Mouse (Mus musculus) natural killer cell, adult 2 months (primary cell): ENCODE measurements at regions not wholly inside any gene's neighbourhood (a gene's known extent, or its start where the extent isn't known, plus 50 kb on each side); places are given as distances from the start of the nearest gene placed in this dataset.

Source experiments
- DNase-seq, 2 experiments: peaks; one replicate each; pipeline ENCODE4 v3.0.0; 2022; ENCODE audit warnings: low spot score in 2 of 2

DNA sequence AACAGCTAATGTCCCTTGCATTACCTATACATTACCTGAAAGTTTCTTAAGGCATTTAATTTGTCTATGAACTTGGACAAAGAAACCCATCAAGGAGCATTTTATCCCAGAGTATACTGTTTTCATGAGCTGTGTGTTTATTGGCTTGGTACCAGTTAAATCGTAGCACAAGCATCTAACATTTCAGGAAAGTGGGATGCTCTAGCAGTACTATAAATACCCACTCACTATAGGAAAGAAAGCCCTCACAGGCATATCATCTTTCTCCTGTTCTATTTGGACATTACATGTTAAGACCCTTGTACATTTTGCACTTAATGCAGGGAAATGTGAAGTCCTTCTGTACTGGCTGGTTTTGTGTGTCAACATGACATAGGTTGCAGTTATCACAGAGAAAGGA, 163.9 kb downstream of the Ptprc start:
- DNase-seq: no peak

DNA sequence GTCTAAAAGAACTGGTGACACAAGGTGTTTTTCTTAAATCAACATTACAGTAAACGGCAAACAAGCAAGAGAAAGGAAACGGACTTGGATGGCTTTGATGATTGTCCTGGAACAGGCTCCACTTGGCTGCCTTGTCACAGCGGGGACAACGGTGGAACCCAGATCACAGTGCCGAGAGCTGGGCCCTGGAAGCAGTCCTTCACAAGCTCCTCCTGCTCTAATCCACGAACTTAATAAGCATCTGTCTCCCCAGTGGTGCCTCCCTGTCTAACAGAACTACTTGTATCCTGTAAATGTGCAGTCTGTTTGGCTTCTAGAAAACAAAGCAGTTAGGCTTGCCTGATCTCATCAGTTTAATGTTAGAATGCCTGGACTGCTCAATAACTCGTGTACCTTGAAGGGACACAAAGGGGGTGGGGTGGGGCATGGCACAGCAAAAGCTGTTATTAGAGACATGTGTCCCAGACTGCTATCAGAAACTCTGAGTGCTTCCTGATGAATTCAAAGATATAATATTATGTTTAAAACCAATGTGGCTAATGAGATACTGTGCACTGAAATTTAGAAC, 164.5 kb downstream of the Ptprc start:
- no peak for DNase-seq

DNA sequence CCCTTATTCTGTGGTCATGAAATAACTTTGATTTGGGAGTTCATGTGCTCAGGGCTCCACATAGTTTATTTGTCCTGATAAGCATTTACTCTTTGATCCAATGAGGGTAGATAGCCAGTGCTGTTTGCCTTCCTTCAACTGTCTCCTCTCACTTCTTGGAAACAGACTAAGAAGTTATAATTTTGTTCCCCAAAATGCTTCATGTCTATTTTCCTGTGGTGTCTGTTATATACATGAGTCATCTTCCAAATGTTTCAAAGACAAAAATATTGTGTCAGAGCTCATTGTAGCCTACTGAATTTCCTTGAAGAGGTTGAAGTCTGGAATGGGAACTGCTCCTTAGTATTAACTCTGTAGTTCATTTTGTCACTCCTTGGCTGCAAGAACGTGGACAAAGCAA, 168.7 kb downstream of the Ptprc start:
- DNase-seq: no peak

DNA sequence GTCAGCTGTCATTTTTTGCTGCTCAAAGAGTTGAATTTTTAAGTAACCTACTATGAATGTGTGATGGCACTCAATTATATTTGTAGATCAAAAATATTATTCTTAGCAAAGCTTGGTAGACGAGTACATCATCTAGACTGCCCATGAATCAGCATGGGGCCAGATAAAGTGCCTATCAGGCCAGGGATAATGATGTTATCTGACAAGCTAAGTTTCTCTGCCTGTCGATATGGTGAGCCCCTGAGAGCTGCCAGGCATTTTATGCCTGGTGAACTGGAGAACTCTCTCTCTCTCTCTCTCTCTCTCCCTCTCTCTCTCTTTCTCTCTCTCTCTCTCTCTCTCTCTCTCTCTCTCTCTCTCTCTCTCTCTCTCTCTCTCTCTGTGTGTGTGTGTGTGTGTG, 171.2 kb downstream of the Ptprc start:
- no peak for DNase-seq

DNA sequence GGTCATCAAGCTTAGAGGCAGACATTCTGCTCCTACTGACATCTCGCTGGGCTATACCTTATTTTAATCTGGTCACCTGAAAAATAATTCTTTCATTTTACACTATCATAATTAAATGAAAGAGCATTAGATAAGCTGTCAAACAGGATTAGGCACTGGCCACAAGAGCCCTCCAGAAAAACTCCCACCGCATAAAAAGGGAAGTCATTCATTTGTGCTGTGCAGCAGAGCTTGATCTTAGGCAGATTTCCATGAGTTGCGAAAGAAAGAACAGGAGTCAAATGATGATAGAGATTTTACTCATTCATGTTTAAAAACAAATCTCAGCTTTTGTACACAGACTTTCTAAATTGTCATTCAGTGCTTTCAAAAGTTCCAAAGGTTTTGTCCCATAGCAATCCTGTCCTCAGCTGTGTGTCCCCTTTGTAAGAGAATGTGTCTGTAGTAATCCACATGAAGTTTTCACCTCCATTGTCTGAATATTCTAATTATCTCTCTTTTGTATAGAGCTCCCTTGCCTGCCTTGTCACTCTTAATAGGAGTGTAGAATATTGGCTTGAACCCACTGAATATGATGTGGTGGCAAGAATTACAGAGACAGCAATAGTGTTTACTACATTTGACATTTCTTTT, 176.1 kb downstream of the Ptprc start:
- DNase-seq: no peak

DNA sequence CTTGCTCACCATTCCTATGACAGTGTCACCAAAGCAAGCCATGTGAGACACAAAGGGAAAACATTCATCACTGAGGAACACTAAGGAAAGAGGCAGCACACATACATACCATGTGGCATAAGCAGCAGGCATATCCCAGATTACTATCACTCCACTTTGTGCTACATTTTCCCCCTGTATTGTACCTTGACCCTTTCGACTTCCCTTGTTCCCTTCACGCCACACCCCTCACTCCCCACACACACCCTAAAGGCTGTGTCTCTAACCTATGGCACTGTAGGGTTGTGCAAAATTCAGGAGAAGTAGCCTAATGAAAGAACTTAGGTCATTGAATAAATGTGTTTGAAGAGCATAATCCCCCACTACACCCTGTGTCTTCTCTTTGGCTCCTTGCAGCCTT, 179.5 kb downstream of the Ptprc start:
- DNase-seq: no peak

DNA sequence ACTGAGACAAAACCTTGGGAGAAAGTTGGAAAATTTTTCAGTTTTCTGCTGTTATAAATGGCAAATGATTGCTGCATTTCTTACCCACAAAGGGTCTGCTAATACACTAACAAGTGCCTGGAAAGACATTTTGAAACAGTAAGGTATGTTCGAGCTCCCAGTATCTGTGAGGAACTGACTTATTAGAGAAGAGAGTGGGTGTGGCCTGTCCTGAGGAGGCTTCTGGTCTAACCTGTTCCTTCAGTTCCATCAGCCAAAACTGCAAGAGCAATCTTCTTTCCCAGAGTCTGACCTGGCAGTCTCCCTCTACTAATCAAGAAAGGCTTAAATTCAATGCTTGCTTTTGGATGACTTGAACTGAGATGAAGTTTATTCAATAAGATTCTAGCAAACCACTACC, 183.6 kb downstream of the Ptprc start:
- no peak for DNase-seq

DNA sequence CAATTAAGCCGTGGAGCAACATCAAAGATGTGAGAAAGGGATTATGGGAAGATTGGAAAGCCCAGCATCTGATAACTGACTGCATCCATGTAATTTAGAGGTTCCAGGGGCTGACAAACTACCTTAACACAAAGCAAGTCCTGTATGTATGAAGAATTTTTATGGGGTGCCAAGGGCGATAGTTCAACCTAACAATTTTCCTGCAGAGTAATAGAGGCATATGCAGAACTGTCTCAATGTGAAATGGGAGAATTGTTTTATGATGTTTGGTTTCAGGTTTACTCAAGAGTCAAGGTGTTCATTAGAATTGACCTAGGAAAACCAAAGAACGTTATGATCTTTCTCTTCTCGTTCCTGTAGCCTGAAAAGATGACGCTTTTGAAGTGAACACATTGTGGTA, 184.1 kb downstream of the Ptprc start:
- DNase-seq: no peak

DNA sequence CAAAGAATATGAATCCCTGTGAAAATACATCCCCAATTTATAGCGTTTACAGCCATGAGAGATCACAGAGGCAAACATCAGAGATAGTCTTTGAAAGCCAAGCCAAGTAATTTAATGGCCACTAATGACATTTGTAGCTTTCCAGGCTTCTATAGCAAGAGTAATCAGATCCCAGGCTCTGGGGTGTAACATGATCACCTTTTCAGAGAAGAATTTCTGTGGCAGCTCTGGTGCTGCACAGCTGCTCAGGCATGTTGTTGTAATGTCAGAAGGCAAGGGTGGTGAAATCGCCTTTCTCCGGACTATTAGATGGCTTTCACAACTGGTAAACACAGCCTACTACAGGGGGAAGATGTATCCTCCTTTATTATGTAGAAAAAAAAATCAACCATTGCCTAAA, 202.1 kb downstream of the Ptprc start:
- DNase-seq: no peak

DNA sequence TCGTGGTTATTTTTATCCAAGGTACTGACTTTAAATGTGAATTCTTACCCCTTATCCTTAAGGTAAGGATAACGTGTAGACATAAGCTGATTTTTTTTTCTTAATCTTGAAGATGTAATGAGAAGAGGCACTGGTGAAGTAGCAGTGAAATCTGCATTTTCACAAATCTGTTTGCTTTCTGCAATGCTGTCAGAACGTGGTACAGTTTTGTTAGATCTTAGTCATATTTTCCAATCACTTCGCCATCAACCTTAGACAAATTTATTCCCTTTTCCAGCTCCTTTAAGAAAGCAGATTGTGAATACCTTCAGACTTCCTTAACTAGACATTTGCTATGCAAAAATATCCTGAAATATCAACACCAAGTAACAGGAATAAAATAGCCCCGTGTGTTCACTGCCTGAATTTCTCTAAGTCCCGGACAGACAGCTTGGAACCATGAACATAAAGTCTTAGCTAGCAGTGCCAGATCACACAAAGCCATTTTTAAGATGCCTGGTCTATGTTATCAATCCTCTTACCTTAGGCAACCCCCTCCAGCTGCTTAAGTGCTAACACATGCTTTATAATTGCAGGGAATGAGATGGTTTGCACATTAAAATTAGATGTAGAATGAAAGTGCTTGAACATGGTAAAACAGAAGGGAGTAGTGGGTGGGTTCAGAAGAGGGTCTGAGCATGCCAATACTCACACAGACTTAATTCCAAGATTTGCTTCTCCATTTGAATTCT, 202.7 kb downstream of the Ptprc start:
- DNase-seq: no peak

DNA sequence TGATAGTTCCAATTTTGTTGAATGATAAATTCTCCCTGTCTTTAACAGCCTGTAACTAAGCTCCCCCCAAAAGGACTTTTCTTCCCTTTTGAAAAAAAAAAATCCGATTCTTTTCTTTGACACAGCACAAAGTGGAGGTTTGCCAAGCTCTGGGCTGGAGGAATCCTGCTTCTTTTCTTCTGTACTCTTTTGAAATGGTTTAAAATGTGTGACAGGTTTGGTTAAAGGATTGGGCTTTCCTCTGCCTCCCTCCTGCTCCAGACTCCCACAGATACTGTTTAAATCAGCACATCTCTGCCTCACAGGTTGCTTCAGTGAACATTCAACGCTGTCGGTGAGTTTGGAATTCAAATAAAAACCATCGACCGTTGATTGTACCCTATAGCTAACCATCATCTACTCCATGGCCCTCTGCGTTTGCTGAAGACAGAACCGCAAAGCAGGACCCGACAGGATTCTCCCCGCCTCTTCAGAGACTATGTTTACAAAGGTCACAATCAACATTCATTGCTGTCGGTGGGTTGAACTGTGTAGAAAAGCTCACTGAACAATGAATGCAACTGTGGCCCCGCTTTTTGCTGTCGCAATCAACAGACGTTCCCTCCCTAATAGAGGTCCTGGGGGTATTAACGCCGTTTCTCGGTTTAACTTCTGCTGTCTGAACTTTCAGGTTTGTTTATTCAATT, 209.2 kb downstream of the Ptprc start:
- no peak for DNase-seq

DNA sequence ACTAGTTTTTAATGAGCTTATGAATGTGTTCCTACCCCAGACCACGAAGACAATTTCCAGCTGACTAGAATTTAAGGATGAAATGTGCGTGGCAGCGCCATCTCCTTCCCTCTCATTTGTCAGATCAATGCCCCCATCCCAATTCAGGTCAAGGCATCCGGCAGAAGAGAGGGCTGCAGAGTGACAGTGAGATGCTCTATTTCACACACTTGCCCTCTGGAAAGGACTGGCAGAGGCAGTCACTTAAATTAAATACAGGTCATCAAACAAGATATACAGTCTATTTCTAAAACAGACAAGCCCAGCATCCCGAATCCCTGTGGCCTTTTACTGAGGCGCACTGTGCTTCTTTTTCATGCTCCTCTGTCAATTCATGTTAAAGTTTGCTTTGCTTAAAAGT, 211.9 kb downstream of the Ptprc start:
- no peak for DNase-seq

DNA sequence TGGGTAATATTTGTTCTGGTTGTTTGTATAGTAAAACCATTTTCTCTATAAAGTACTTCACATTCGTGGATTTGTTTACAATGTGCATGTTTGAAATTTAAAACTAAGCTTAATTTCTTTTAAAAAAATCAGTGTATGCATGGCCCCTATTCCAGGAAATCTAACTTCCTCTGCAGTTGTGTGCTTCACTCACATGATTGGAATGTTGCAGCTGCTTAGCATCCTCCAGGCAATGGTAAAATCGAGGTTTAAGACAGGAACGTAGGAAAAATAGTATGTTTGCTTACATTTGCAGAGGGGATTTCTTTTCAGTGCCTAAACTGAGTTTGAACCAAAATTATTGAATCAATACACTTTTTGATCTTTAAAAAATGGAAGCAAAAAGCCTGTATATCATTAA, 217.5 kb downstream of the Ptprc start:
- DNase-seq: no peak

DNA sequence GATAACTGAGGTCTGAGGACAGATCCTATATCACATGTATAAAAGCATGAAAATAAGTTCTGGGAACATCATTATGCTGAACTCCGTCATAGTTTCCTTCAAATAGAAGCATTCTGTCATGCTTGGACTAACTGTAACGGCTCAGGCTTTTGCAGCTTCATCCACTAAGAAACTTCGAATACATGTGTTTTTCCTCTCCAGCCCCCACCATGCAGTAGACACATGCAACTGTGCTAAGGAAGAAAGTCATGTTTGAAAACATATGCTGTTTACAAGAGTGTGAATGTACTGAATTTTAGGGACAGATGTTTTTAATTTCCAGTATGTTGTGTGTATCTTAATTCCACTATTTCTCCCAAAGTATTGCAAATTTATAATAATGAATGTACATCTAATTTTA, 219.5 kb downstream of the Ptprc start:
- no peak for DNase-seq

DNA sequence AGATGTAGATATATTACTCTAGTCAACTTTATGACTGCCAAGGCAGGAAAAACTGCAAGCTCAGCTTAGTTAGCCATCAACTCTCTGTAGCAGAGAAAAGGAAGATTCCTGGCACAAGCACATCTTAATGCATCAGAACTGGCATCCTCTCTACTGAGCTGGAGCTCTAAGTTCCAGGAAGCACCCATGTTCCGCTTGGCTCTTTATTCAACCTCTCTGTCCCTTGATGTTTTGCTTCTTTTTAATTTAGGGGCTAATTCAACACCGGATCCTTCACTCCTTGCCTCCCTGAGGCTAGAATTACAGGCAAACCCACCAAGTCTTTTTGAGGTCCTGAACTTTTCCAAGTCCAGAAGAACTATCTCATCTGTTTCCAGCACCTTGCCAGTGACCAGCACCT, 220.4 kb downstream of the Ptprc start:
- no peak for DNase-seq

DNA sequence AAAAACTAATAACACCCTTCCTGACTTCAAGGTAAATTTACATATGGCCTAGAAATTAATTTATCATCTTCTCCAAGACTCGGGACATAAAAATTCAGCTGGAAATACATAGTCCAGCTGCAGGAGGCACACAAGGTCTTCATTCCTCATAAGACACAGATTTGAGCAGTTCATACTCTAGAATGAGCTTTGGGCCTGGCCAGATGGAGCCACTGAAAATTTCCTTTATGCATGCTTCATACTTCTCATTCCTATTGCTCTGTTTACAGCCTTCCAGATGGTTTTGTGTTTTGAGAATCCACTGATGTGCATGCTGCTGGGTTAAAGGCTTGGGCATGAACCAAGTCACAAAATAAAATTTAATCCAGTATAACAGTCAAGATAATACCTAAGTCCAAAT, 222.1 kb downstream of the Ptprc start:
- no peak for DNase-seq

DNA sequence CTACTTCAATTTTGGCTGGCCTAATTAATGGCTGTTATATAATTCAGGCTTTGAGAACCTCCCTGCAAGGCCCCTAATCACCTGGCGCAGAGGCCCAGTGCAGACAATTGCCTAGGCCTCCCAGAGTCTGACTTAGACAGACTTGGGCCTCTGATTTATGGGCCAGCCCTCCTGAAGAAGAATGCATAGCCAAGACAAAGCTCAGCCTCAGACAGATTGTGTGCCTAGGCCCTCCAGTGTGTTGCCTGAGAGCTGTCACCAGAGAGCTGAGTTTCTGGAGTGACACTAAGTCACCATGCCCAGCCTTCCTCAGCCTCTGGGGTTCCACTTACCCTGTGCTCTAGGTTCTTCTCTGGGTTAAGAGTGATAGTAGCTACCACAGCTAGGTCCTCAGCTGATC, 222.7 kb downstream of the Ptprc start:
- no peak for DNase-seq

DNA sequence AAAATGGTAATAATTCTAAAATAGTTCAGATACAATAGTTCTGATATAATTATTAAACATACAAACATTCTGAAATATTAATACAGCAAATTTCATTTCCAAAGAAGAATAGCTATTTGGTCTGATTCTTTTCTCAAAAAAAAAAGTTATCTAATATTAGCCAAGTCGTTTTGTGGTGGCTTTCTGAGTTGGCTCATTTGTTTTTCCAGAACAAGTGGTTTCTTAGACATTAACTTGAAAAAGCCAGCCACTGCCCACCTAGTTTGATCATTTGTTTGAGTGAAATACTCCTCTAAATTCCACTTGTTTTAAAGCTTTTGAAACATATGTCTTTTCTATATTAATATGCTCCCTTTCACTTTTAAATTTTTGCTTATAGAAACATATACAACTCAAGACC, 227.6 kb downstream of the Ptprc start:
- no peak for DNase-seq

DNA sequence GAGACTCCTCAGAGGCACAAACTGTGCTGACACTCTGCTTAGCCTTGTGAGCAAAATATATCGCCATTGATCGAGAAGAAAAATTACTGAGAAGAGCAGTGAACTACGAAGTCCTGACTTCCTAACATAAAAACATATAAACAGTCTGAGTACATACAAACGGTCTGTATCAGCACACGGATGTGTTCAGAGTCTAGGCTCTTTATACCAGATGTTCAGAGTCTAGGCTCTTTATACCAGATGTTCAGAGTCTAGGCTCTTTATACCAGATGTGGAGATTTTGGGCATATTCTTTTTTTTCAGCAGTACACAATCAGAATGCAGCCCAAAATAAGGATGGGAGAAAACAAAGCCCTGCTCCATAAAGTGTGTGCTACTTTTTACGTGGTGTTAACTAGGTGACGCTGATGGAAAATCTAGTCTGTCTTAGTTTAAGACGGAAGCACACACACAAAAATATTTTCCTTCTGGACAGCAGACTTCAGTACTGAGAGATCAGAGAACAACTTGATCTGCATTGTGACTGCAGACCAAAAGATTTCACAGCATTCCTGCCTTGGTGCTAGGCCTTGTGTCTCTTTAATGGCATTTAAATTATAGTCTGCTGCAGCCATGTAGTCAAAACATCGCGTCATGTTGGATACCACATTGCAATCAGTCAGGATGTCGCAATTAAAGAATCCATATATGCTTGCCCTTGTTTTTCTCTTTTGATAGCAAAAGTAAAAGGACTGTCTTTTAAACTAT, 233.6 kb downstream of the Ptprc start:
- no peak for DNase-seq

DNA sequence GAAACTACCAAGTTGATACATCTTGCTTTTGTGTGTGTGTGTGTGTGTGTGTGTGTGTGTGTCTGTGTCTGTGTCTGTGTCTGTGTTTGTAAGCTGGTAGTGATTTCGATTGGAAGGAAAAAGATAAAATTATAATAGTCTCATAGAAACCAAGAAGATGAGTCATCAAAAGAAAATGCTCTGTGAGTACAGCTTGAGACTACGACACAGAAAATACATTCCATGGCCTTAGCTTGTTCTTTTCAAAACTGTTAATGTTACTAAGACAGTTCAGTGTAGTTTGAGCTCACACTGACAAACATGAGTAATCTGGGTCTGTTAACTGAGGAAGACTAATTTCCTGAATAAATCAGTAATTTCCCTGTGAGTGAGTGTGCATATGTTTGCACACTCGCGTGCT, 239.8 kb downstream of the Ptprc start:
- no peak for DNase-seq

DNA sequence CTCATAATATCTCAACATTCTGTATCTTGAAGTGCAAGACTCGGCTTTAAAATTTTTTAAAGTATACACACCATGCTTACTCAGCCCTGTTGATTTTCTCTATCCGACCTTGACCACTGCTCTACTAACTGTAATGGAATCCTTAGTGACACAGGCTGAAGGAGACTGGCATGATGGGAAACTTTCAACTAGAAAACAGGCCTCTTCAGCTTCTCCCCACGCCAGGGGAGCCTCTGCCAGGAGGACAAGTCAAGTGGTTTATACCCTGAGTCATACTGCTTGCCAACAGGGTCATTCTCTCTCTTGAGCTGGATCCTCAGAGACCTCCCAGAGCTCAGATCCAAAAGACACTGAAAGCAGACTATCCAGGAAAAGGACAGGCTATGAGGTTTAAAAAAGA, 245.7 kb downstream of the Ptprc start:
- DNase-seq: no peak

DNA sequence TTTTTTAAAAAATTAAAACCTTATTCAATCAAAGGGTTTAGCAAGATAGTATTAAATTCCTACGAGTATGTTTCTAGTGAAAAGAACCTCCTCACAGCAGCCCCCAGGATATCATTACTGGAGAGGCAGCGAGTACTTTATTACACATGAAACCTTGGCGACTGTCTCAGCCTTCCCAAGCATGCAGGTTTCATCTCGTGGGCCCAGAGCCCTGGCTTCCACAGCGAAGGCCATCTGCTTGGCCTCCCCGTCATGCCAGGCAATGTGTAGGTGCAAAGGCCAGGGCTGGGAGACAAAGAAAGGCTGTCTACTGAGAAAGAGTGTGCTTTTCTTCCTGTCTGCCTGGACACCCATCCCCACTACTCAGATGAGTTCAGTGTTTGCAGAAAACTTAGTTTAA, 247.0 kb downstream of the Ptprc start:
- DNase-seq: no peak
